Mouse (Mus musculus) hindbrain, postnatal 0 days (tissue): ENCODE measurements at regions not wholly inside any gene's neighbourhood (a gene's known extent, or its start where the extent isn't known, plus 50 kb on each side); places are given as distances from the start of the nearest gene placed in this dataset.

Experiments used
- ATAC-seq: fragments of 200-750 bp; cut with Nextera tagmentation; 2 replicates; pipeline ENCODE4 v1.8.0; 2017; ENCODE audit warnings: mild to moderate bottlenecking, moderate TSS enrichment, moderate library complexity
- DNase-seq: peaks from one replicate; pipeline ENCODE4 v3.0.0-alpha.2; 2015; ENCODE audit warnings: low spot score
- H3K27ac ChIP-seq: fragments of 300-500 bp; sonication (generic); 2 replicates; pipeline ENCODE4 v1.5.1; 2014; ENCODE audit warnings: mild to moderate bottlenecking
- H3K27me3 ChIP-seq: fragments of 300-500 bp; sonication (generic); 2 replicates; pipeline ENCODE4 v1.6.1; 2014; ENCODE audit warnings: low read length, mixed read lengths; ENCODE audit not compliant: insufficient read depth
- H3K36me3 ChIP-seq: fragments of 300-500 bp; sonication (generic); 2 replicates; pipeline ENCODE4 v1.6.1; 2014; ENCODE audit warnings: low read length, mixed read lengths; ENCODE audit not compliant: insufficient read depth
- H3K4me1 ChIP-seq: fragments of 300-500 bp; sonication (generic); 2 replicates; pipeline ENCODE4 v1.6.1; 2014; ENCODE audit warnings: antibody characterized with exemption, low read length, mixed read lengths; ENCODE audit not compliant: insufficient read depth
- H3K4me2 ChIP-seq: fragments of 300-500 bp; sonication (generic); 2 replicates; pipeline ENCODE4 v1.6.1; 2014; ENCODE audit warnings: low read depth, mild to moderate bottlenecking, low read length, moderate library complexity, mixed read lengths
- H3K4me3 ChIP-seq: fragments of 300-500 bp; sonication (generic); 2 replicates; pipeline ENCODE4 v1.5.1; 2014; ENCODE audit warnings: low read length
- H3K9ac ChIP-seq: fragments of 300-500 bp; sonication (generic); replicated peaks from 2 replicates; pipeline ENCODE4 v1.6.1; 2014; ENCODE audit warnings: mild to moderate bottlenecking, low read length, moderate library complexity, mixed read lengths
- H3K9me3 ChIP-seq: fragments of 300-500 bp; sonication (generic); 2 replicates; pipeline ENCODE4 v1.6.1; 2016; ENCODE audit warnings: low read length, mixed read lengths
- CTCF ChIP-seq: IDR thresholded peaks from 2 replicates; pipeline ENCODE4 v1.5.1; 2016; ENCODE audit warnings: antibody characterized with exemption, control low read depth, low read depth
- WGBS: fragments of 180-500 bp; shearing (Covaris S2); extraction: QIAGEN DNeasy Blood & Tissue Kit; methylation state at CpG from one replicate; pipeline ENCODE4 v1.1.7; 2014; 5-methylcytosine and 5-hydroxymethylcytosine counted together

GRCm38 (mm10) chr7:117778996-117779395 lies 337.0 kb downstream of the Rps15a start:
- H3K4me1 ChIP-seq: no peaks in the 10 kb centered on the region
- H3K4me2 ChIP-seq: no peak overlapping the region
- H3K4me3 ChIP-seq: no peak overlapping the region
- H3K9ac ChIP-seq: no peak overlapping the region
- H3K36me3 ChIP-seq: no peaks in the 10 kb centered on the region
- TF ChIP-seq CTCF: no peak
- 85% methylated on average over 4 of the region's 4 CpGs for WGBS
- H3K9me3 ChIP-seq: no peaks in the 10 kb centered on the region
- DNase-seq (no peak), ATAC-seq (no peak)
- H3K27ac ChIP-seq: no peak overlapping the region
- H3K27me3 ChIP-seq: no peaks in the 10 kb centered on the region

- Histone ChIP-seq H3K4me2 (no peak overlapping the region), H3K27me3 (no peaks in the 10 kb centered on the region), H3K36me3 (no peaks in the 10 kb centered on the region), H3K9ac (no peak overlapping the region), H3K9me3 (no peaks in the 10 kb centered on the region), H3K4me3 (no peak overlapping the region), H3K27ac (no peak overlapping the region), H3K4me1 (no peaks in the 10 kb centered on the region)
- 100% methylated on average over 2 of the region's 2 CpGs for WGBS
- DNase-seq (no peak), ATAC-seq (no peak)
- no peak for TF ChIP-seq CTCF
Observed at GRCm38 (mm10) chr7:117777921-117778320, 338.1 kb downstream of the Rps15a start.

- H3K9me3 ChIP-seq: no peaks in the 10 kb centered on the region
- H3K27me3 ChIP-seq: no peaks in the 10 kb centered on the region
- no peak overlapping the region for H3K9ac ChIP-seq
- no peak overlapping the region for H3K4me2 ChIP-seq
- ATAC-seq: no peak
- no peak for TF ChIP-seq CTCF
- H3K36me3 ChIP-seq: no peaks in the 10 kb centered on the region
- 26% methylated on average over 6 of the region's 6 CpGs for WGBS
- no peak overlapping the region for H3K4me3 ChIP-seq
- H3K4me1 ChIP-seq: no peaks in the 10 kb centered on the region
- peak; percentile 13 for DNase-seq
- no peak overlapping the region for H3K27ac ChIP-seq
Observed at GRCm38 (mm10) chr7:117771836-117772235, 344.2 kb downstream of the Rps15a start.

GRCm38 (mm10) chr7:117759506-117759905 lies 356.5 kb downstream of the Rps15a start:
- H3K36me3 ChIP-seq: no peaks in the 10 kb centered on the region
- no peak overlapping the region for H3K4me2 ChIP-seq
- no peaks in the 10 kb centered on the region for H3K9me3 ChIP-seq
- no peak for ATAC-seq
- no peaks in the 10 kb centered on the region for H3K4me1 ChIP-seq
- H3K9ac ChIP-seq: no peak overlapping the region
- no peaks in the 10 kb centered on the region for H3K27me3 ChIP-seq
- TF ChIP-seq CTCF: no peak
- no peak for DNase-seq
- 30% methylated on average over 1 of the region's 1 CpGs for WGBS
- no peak overlapping the region for H3K27ac ChIP-seq
- no peak overlapping the region for H3K4me3 ChIP-seq

- Histone ChIP-seq H3K4me2 (no peak overlapping the region), H3K9me3 (no peaks in the 10 kb centered on the region), H3K4me3 (no peak overlapping the region), H3K4me1 (no peaks in the 10 kb centered on the region; the same call in 1 of the 2 replicates), H3K27me3 (no peaks in the 10 kb centered on the region), H3K9ac (no peak overlapping the region), H3K27ac (no peak overlapping the region), H3K36me3 (no peaks in the 10 kb centered on the region)
- no peak for TF ChIP-seq CTCF
- DNase-seq: no peak
- WGBS: 44% methylated on average over 4 of the region's 4 CpGs
- no peak for ATAC-seq
Observed at GRCm38 (mm10) chr7:117757033-117757432, 359.0 kb downstream of the Rps15a start.

GRCm38 (mm10) chr7:117755830-117756229 lies 360.2 kb downstream of the Rps15a start:
- H3K27ac ChIP-seq: no peak overlapping the region
- DNase-seq: no peak
- no peak for TF ChIP-seq CTCF
- no peaks in the 10 kb centered on the region for H3K27me3 ChIP-seq
- no peaks in the 10 kb centered on the region; the same call in 1 of the 2 replicates for H3K4me1 ChIP-seq
- no peak overlapping the region for H3K4me3 ChIP-seq
- no peak overlapping the region for H3K9ac ChIP-seq
- ATAC-seq: no peak
- H3K4me2 ChIP-seq: no peak overlapping the region
- H3K9me3 ChIP-seq: no peaks in the 10 kb centered on the region
- H3K36me3 ChIP-seq: no peaks in the 10 kb centered on the region
- 76% methylated on average over 5 of the region's 5 CpGs for WGBS

GRCm38 (mm10) chr7:117753296-117753695 lies 362.7 kb downstream of the Rps15a start:
- peak; percentile 67; the same call in 1 of the 2 replicates for ATAC-seq
- Histone ChIP-seq H3K9me3 (no peaks in the 10 kb centered on the region), H3K9ac (no peak overlapping the region), H3K27ac (no peak overlapping the region), H3K4me2 (no peak overlapping the region), H3K4me3 (no peak overlapping the region), H3K36me3 (no peaks in the 10 kb centered on the region), H3K27me3 (no peaks in the 10 kb centered on the region), H3K4me1 (no peaks in the 10 kb centered on the region; the same call in 1 of the 2 replicates)
- 36% methylated on average over 5 of the region's 5 CpGs for WGBS
- peak; percentile 70 for DNase-seq
- no peak for TF ChIP-seq CTCF
